Mouse (Mus musculus) forebrain, embryonic 16.5 days (tissue): ENCODE results near the gene Zfhx3. TPM values are rescaled to one million over a fixed set of nuclear protein-coding genes. Genes with fewer than 3 reads are reported as not detected.

Experiments
- ATAC-seq: fragments of 200-750 bp; cut with Nextera tagmentation; 2 replicates; pipeline ENCODE4 v1.8.0; 2017; ENCODE audit warnings: mild to moderate bottlenecking, moderate library complexity
- H3K27ac ChIP-seq: fragments of 300-500 bp; sonication (generic); 2 replicates; pipeline ENCODE4 v1.5.1; 2014; ENCODE audit warnings: low read length, control low read depth
- H3K27me3 ChIP-seq: fragments of 300-500 bp; sonication (generic); replicated peaks from 2 replicates; pipeline ENCODE4 v1.6.1; 2014; ENCODE audit warnings: low read length; ENCODE audit not compliant: control insufficient read depth, insufficient read depth
- H3K36me3 ChIP-seq: fragments of 300-500 bp; sonication (generic); 2 replicates; pipeline ENCODE4 v1.6.1; 2014; ENCODE audit not compliant: control insufficient read depth, insufficient read depth
- H3K4me1 ChIP-seq: fragments of 300-500 bp; sonication (generic); replicated peaks from 2 replicates; pipeline ENCODE4 v1.6.1; 2014; ENCODE audit warnings: low read length; ENCODE audit not compliant: control insufficient read depth, insufficient read depth
- H3K4me2 ChIP-seq: fragments of 300-500 bp; sonication (generic); 2 replicates; pipeline ENCODE4 v1.6.1; 2014; ENCODE audit warnings: mild to moderate bottlenecking, low read length, control low read depth
- H3K4me3 ChIP-seq: fragments of 300-500 bp; sonication (generic); replicated peaks from 2 replicates; pipeline ENCODE4 v1.5.1; 2014; ENCODE audit warnings: mild to moderate bottlenecking, low read length, control low read depth
- H3K9ac ChIP-seq: fragments of 300-500 bp; sonication (generic); replicated peaks from 2 replicates; pipeline ENCODE4 v1.6.1; 2014; ENCODE audit warnings: low read depth, low read length, control low read depth
- H3K9me3 ChIP-seq: fragments of 300-500 bp; sonication (generic); 2 replicates; pipeline ENCODE4 v1.6.1; 2016; ENCODE audit warnings: low read length; ENCODE audit not compliant: control insufficient read depth
- WGBS: fragments of 180-500 bp; shearing (Covaris S2); extraction: QIAGEN DNeasy Blood & Tissue Kit; methylation state at CpG from one replicate; pipeline ENCODE4 v1.1.7; 2014; 5-methylcytosine and 5-hydroxymethylcytosine counted together
- polyA plus RNA-seq: library from polyadenylated mRNA; unstranded; fragments of >200 nt; fragmentation: Nextera tagmentation; extraction: Ambion mirVana; gene quantifications from 2 replicates; pipeline ENCODE4 v1.2.1, GENCODE M21; 2015

The Zfhx3 gene
- polyA plus RNA-seq, 1 experiment from 2014 or later: 14.6 TPM

DNA sequence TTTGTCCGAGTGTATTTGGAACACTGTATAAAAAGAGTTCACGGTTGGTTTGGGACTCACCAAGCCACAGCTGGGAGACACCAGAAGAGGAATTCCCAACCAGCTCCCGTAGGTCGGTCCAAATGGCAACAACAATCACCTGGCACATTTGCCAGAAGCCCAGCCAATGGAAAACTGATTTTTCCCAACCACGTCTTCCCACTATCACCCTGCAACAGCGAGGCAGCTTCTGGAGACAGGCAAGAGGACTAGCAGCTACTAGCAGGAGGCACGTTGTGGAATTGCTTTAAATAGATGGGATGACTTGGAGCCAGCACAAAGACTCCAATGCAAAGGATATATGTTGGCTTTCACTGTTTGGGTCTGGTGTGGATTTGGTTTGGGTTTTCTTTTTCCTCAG lies 593.7 kb downstream of the Zfhx3 start:
- no peak for ATAC-seq
- H3K4me3 ChIP-seq: peak overlapping the region; percentile 38
- H3K27ac ChIP-seq: peak overlapping the region; percentile 74
- peak overlapping the region; percentile 59 for H3K4me2 ChIP-seq
- 42% methylated on average over 7 of the region's 7 CpGs for WGBS
- H3K27me3 ChIP-seq: peaks cover 9% of the 10 kb centered on the region; the same call in 1 of the 2 replicates
- no peak overlapping the region for H3K9ac ChIP-seq
- no peaks in the 10 kb centered on the region for H3K9me3 ChIP-seq
- H3K4me1 ChIP-seq: peaks cover 40% of the 10 kb centered on the region
- H3K36me3 ChIP-seq: no peaks in the 10 kb centered on the region

DNA sequence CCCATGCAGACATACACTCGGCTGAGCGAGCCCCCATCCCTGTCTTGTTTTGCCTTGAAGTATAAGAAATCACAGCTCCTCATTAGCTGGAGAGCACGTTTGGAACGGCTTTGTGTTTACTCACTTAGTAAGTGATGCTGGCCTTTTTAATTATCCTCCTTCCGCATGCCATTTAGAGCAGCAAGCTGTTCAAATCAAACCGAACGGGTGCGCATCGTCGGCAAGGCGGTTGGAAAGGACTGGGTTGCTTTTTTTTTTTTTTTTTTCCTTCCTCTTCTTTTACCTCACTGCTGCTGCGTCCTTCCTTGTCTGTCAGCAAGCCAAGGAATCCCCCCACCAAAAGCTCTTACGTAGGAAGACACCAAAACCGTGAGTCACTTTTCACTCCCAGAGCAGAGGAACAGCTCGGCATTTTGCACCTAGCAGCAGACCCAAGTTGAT lies 594.5 kb downstream of the Zfhx3 start:
- Histone ChIP-seq H3K9me3 (no peaks in the 10 kb centered on the region), H3K9ac (peak overlapping the region; percentile 40), H3K4me1 (peaks cover 40% of the 10 kb centered on the region), H3K4me2 (peak overlapping the region; percentile 59), H3K36me3 (no peaks in the 10 kb centered on the region), H3K27me3 (peaks cover 9% of the 10 kb centered on the region; the same call in 1 of the 2 replicates), H3K27ac (peak overlapping the region; percentile 69), H3K4me3 (peak overlapping the region; percentile 38)
- ATAC-seq: peak; percentile 56
- 7% methylated on average over 15 of the region's 15 CpGs for WGBS

DNA sequence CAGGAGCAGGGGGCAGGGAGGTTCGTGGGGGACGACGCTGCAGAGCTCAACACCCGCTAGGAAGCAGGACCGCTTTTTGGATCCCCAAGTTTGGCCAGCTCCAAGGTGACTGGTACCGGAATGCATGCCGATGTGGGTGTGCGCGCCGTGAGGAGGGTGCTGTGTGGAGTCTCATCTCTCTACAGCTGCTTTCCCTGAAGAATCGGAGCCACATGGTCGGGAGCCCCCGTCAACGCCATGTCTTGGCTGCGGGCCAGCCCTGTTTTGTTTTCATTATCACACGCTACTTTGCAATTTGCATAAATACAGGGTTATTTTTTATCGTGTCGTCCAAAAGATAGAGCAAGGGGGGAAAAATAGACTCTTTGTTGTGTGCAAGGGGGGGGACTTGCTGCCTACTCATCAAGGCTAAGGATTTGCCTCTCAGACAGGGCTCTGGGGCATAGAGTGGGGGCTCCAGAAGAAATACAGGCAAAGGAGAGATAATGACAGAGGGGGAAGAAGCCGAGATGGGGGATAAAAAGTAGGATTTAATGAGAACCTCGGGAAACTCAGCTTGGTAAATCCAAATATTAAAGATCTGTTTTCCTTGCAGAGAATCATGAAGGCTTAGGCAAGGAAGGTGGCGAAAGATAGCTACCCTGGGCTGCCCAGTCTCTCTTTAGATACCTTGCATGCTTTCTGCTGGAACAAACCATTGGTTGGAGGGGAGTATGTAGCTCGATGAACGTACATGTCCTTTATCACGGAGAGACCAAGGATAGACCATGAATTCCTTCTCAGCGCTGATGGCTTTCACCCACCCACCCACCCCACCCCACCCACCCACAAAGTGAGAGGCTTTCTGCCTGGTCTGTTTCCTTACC lies 595.5 kb downstream of the Zfhx3 start:
- Histone ChIP-seq H3K4me3 (peak overlapping the region; percentile 38), H3K27me3 (peaks cover 8% of the 10 kb centered on the region; the same call in 1 of the 2 replicates), H3K27ac (peak overlapping the region; percentile 69), H3K9me3 (no peaks in the 10 kb centered on the region), H3K4me2 (peak overlapping the region; percentile 59), H3K36me3 (no peaks in the 10 kb centered on the region), H3K9ac (peak overlapping the region; percentile 40), H3K4me1 (peaks cover 40% of the 10 kb centered on the region)
- peak; percentile 86 for ATAC-seq
- 26% methylated on average over 25 of the region's 25 CpGs for WGBS

DNA sequence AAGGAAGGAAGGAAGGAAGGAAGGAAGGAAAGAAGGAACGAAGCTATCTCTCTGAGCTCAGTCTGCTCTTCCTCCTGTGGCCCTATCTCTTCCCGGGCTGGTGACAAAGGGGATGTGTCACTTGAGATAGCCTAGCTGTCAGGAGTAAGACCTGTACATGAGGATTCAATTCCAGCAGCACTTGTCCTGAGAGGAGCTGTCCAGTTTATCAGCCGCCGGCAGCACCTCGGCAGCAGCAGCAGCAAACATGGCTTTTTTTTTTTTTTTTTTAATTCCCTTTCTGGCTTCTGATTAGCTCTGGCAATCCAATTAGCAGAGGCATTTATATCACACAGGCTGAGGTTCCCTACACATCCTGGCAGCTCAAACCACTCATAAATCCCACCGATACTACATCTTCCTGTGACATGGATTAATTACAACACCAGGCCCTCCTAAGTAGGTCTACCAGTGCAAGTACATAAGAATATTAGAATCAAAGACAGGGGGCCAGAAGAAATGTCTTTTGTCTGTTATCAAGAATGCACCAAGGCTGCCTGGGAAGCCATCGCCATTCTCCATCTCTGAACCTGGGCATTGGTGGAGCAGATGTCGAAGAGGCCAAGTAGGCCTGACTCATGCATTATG lies 596.6 kb downstream of the Zfhx3 start:
- Histone ChIP-seq H3K9me3 (no peaks in the 10 kb centered on the region), H3K4me2 (no peak overlapping the region), H3K4me3 (no peak overlapping the region), H3K9ac (no peak overlapping the region), H3K36me3 (no peaks in the 10 kb centered on the region), H3K4me1 (peaks cover 40% of the 10 kb centered on the region), H3K27ac (no peak overlapping the region), H3K27me3 (peaks cover 5% of the 10 kb centered on the region; the same call in 1 of the 2 replicates)
- 52% methylated on average over 8 of the region's 8 CpGs for WGBS
- ATAC-seq: no peak

DNA sequence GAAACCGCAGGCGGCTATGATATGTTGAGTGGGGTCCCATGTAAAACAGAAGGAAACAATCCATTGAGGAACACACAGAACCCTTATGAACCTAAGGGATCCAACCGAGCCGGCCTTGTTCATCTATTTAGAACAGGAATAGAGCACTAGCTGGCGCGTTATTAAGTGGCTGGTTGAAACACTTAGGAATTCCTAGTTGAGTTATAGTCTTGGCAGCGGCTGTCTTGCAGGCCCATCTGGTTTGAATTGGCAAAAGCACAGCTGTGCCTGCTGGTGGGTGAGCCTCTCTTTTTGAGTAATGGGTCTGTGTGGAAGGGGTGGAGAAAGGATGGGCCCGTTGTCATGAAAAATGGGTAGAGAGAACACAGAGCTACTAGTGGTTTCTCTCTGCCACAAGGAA lies 610.1 kb downstream of the Zfhx3 start:
- Histone ChIP-seq H3K27me3 (no peaks in the 10 kb centered on the region), H3K9me3 (no peaks in the 10 kb centered on the region), H3K4me1 (peaks cover 4% of the 10 kb centered on the region; the same call in 1 of the 2 replicates), H3K4me3 (no peak overlapping the region), H3K27ac (no peak overlapping the region), H3K9ac (no peak overlapping the region), H3K36me3 (no peaks in the 10 kb centered on the region), H3K4me2 (no peak overlapping the region)
- WGBS: 63% methylated on average over 8 of the region's 8 CpGs
- peak; percentile 50; the same call in 1 of the 2 replicates for ATAC-seq

DNA sequence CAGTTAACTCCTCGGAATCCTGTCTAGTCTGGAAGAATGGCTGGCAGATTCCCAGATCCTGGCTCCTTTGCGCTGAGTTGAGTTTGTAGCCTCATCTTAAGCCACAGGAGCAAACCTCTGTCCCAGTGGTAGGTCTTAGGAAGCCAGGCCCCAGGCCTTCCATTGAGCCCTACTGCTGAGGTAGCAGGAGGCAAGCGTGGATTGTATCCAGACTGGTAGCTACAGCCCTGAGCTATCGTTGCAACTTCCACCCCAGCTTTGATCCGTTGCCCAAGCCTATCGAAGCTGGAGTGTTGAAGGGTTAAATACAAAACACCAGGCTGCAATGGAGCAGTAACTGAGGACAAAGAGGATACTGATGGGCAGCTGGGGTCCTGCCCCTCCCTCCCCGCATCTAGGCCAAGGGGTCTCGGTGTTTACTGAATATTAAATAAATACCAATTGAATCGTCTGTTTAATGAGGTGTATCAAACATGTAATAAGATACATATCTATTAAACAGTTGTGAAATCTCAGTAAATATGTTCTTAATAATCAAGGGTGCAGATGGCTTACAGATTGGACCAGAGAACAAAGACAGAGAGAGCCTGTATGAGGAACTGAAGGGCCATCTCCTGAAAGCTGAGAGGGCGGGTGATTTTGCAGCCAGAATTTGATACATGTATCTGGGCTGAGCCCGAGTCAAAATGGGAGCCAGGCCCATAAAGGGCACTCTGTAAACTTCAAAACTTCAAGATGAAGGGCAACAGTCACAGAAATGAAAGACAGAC lies 611.5 kb downstream of the Zfhx3 start:
- H3K4me1 ChIP-seq: peaks cover 4% of the 10 kb centered on the region; the same call in 1 of the 2 replicates
- ATAC-seq: no peak
- no peak overlapping the region for H3K4me3 ChIP-seq
- no peaks in the 10 kb centered on the region for H3K9me3 ChIP-seq
- WGBS: 49% methylated on average over 11 of the region's 11 CpGs
- no peaks in the 10 kb centered on the region for H3K36me3 ChIP-seq
- no peaks in the 10 kb centered on the region for H3K27me3 ChIP-seq
- no peak overlapping the region for H3K9ac ChIP-seq
- no peak overlapping the region for H3K4me2 ChIP-seq
- no peak overlapping the region for H3K27ac ChIP-seq

DNA sequence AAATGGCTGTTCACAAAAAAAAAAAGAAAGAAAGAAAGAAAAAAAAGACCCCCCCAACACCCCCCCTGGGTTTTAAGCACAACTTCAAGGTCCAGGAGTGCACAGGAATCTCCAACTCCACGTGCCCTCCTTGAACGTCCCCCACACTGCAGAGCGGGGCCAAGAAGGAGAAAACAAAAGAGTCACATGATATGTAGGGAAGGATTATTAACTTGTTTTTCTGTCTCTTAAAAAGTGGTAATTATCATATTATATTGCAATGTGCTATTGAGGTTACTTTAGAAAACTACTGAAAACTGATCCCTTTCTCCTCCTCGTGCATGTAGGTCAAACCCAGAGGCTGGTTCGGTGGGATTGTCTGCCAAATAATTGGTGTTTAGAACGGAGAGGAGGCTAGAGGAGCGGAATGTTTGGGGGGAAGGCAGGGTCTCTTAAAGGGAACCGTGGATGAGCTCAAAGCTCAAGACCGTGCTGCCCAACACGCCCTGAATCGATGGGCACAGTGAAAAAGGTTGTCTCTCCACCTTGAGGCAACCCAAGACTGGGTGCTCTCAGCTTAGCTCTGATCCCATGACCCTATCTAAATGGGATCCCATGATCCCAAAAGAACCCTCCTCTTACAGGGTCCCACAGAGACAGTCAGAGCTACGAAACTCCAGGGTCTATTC lies 612.3 kb downstream of the Zfhx3 start:
- Histone ChIP-seq H3K36me3 (no peaks in the 10 kb centered on the region), H3K9me3 (no peaks in the 10 kb centered on the region), H3K4me2 (no peak overlapping the region), H3K9ac (no peak overlapping the region), H3K4me1 (peaks cover 4% of the 10 kb centered on the region; the same call in 1 of the 2 replicates), H3K27me3 (no peaks in the 10 kb centered on the region), H3K27ac (no peak overlapping the region), H3K4me3 (no peak overlapping the region)
- ATAC-seq: no peak
- 66% methylated on average over 12 of the region's 12 CpGs for WGBS

DNA sequence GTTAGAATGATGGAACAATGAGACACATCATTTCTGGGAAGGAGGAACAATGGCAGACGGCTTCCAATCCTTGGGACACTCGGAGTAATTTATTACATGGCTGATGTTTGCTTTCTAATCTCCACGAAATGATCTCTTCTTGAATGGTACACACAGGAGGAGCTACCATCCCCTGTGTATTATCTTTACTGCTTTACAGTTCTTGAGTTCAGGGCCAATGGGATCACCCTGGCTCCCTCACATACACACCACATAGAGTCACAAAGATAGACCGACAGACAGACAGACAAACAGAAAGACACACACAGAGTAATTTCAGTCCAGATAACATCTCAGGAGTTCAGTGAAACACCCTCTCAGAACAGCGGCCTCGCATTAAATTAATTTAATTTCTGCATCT lies 621.0 kb downstream of the Zfhx3 start:
- no peak overlapping the region for H3K4me2 ChIP-seq
- 70% methylated on average over 6 of the region's 6 CpGs for WGBS
- H3K4me3 ChIP-seq: no peak overlapping the region
- ATAC-seq: no peak
- no peaks in the 10 kb centered on the region for H3K27me3 ChIP-seq
- H3K9ac ChIP-seq: no peak overlapping the region
- no peaks in the 10 kb centered on the region for H3K9me3 ChIP-seq
- H3K36me3 ChIP-seq: no peaks in the 10 kb centered on the region
- no peaks in the 10 kb centered on the region; the same call in none of the 2 replicates for H3K4me1 ChIP-seq
- H3K27ac ChIP-seq: no peak overlapping the region
